Mouse (Mus musculus) midbrain, embryonic 16.5 days (tissue): Measurements from ENCODE around the gene Hsf5. TPM values are rescaled to one million over a fixed set of nuclear protein-coding genes. Genes with fewer than 3 reads are reported as not detected.

Source experiments
- ATAC-seq: fragments of 200-750 bp; cut with Nextera tagmentation; 2 replicates; pipeline ENCODE4 v1.8.0; 2017; ENCODE audit warnings: moderate TSS enrichment
- H3K27ac ChIP-seq: fragments of 300-500 bp; sonication (generic); 2 replicates; pipeline ENCODE4 v1.5.1; 2014; ENCODE audit warnings: mild to moderate bottlenecking, low read length, mixed read lengths
- H3K27me3 ChIP-seq: fragments of 300-500 bp; sonication (generic); 2 replicates; pipeline ENCODE4 v1.6.1; 2014; ENCODE audit warnings: low read depth, low read length, mixed read lengths; ENCODE audit not compliant: control insufficient read depth, insufficient read depth
- H3K36me3 ChIP-seq: fragments of 300-500 bp; sonication (generic); 2 replicates; pipeline ENCODE4 v1.6.1; 2014; ENCODE audit warnings: mild to moderate bottlenecking, low read length, moderate library complexity, mixed read lengths; ENCODE audit not compliant: control insufficient read depth, insufficient read depth
- H3K4me1 ChIP-seq: fragments of 300-500 bp; sonication (generic); 2 replicates; pipeline ENCODE4 v1.6.1; 2014; ENCODE audit warnings: mild to moderate bottlenecking, low read length, mixed read lengths; ENCODE audit not compliant: control insufficient read depth, insufficient read depth
- H3K4me2 ChIP-seq: fragments of 300-500 bp; sonication (generic); 2 replicates; pipeline ENCODE4 v1.6.1; 2014; ENCODE audit warnings: mild to moderate bottlenecking, low read length, mixed read lengths
- H3K4me3 ChIP-seq: fragments of 300-500 bp; sonication (generic); 2 replicates; pipeline ENCODE4 v1.5.1; 2014; ENCODE audit warnings: low read depth, mild to moderate bottlenecking, low read length, moderate library complexity, mixed read lengths
- H3K9ac ChIP-seq: fragments of 300-500 bp; sonication (generic); 2 replicates; pipeline ENCODE4 v1.6.1; 2014; ENCODE audit warnings: low read depth, low read length, mixed read lengths
- H3K9me3 ChIP-seq: fragments of 300-500 bp; sonication (generic); replicated peaks from 2 replicates; pipeline ENCODE4 v1.6.1; 2014; ENCODE audit warnings: mild to moderate bottlenecking, low read length, mixed read lengths; ENCODE audit not compliant: control insufficient read depth, poor library complexity, severe bottlenecking
- WGBS: fragments of 180-500 bp; shearing (Covaris S2); extraction: QIAGEN DNeasy Blood & Tissue Kit; methylation state at CpG from one replicate; pipeline ENCODE4 v1.1.7; 2014; 5-methylcytosine and 5-hydroxymethylcytosine counted together
- polyA plus RNA-seq: library from polyadenylated mRNA; unstranded; fragments of >200 nt; fragmentation: Nextera tagmentation; extraction: Ambion mirVana; gene quantifications from 2 replicates; pipeline ENCODE4 v1.2.1, GENCODE M21; 2015

The Hsf5 gene
- polyA plus RNA-seq, 1 experiment from 2014 or later, result 0.39 TPM

DNA sequence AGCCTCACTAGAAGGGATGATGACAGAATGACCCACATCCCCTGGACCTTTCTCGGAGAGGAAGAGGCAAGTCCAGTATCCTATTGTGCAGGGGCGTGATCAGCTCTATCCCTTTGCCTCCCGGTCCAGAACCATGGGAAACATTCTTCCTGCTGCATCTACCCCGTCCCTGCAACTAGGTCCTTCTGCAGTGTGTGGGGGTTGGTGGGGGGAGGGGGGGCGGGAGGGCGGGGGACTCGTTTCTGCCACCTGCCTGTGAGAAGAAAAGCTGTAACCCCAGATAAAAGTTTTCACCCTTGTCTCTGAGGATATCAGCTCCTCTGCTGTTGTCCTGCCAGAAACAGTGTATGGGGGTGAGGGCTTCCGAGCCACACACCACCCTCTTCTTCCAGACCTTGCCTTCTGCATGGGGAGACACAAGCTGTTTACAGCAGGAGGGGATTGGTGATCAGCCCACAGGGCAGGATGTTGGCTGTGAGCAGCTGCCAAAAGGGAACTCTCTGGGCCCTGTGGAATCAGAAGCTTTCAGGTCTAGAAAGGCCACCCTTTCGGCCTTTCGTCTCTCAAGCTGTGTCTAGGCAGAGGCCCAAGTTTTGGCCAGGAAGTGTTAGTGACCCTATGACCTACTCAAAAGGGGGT is 37.9 kb upstream of the Hsf5 start:
- peak; percentile 68 for ATAC-seq
- 16% methylated on average over 10 of the region's 10 CpGs for WGBS

DNA sequence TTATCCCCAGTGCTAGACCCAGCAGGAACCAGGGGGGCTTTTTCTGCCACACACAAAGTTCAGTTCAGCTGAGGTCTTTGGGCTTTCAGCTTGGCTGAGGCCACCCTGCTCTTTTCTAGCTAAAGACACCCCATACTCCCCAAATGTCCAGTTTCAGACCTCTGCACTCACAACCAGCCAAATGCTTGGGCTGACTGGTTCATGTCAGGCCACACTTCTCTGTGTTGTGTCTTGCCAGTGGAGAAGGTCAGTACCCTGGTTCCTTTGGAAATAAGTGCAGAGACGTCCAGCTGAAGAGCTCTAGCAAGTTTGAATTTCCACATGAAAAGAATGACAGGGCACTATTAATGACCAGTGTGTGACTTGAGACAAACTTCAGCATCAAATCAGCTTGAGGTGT is 37.3 kb upstream of the Hsf5 start:
- no peaks in the 10 kb centered on the region for H3K36me3 ChIP-seq
- no peaks in the 10 kb centered on the region for H3K27me3 ChIP-seq
- WGBS, result 15% methylated on average over 1 of the region's 1 CpGs
- no peak overlapping the region for H3K4me3 ChIP-seq
- H3K9me3 ChIP-seq, result no peaks in the 10 kb centered on the region
- H3K9ac ChIP-seq, result no peak overlapping the region
- H3K27ac ChIP-seq, result 0 out of 2 replicates have a peak overlapping the region, but pooled peaks have one; percentile 7
- peaks cover 12% of the 10 kb centered on the region for H3K4me1 ChIP-seq
- H3K4me2 ChIP-seq, result no peak overlapping the region
- ATAC-seq, result no peak

More for the DNA sequence above, 37.9 kb upstream of the Hsf5 start:
- peak overlapping the region; percentile 86 for H3K9ac ChIP-seq
- H3K4me3 ChIP-seq, result peak overlapping the region; percentile 70
- peaks cover 12% of the 10 kb centered on the region for H3K4me1 ChIP-seq
- H3K27ac ChIP-seq, result peak overlapping the region; percentile 67
- no peaks in the 10 kb centered on the region for H3K9me3 ChIP-seq
- H3K4me2 ChIP-seq, result peak overlapping the region; percentile 96
- no peaks in the 10 kb centered on the region for H3K27me3 ChIP-seq
- no peaks in the 10 kb centered on the region for H3K36me3 ChIP-seq

DNA sequence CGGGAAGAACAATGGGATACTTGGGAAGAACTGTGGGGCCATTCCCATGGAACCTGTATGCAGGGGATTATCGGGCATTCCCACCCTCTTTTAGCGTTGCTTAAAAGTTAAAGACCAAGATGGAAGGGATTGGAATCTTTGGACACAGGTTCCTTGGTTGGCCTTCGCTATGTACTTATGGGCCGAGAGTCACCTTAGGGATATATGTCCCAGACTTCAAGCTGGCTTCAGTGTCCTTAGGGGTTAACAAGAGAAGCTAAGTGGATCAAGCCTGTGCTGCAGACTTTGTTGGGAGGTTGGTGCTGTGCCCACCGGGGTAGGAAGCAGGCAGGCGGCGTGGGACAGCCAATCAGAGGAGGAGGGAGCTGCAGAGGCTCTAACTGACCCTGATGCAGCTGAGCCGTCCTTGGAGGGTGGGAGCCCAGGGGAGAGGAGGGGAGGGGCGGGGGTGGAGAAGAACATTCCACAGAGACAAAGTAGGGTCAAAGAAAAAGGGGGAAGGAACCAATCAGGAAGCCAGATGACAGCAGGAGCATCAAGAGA is 36.4 kb upstream of the Hsf5 start:
- Histone ChIP-seq H3K9ac (no peak overlapping the region), H3K27me3 (no peaks in the 10 kb centered on the region), H3K4me2 (no peak overlapping the region), H3K4me1 (peaks cover 12% of the 10 kb centered on the region), H3K36me3 (no peaks in the 10 kb centered on the region), H3K9me3 (no peaks in the 10 kb centered on the region), H3K27ac (no peak overlapping the region), H3K4me3 (no peak overlapping the region)
- no peak for ATAC-seq
- 43% methylated on average over 9 of the region's 10 CpGs for WGBS

DNA sequence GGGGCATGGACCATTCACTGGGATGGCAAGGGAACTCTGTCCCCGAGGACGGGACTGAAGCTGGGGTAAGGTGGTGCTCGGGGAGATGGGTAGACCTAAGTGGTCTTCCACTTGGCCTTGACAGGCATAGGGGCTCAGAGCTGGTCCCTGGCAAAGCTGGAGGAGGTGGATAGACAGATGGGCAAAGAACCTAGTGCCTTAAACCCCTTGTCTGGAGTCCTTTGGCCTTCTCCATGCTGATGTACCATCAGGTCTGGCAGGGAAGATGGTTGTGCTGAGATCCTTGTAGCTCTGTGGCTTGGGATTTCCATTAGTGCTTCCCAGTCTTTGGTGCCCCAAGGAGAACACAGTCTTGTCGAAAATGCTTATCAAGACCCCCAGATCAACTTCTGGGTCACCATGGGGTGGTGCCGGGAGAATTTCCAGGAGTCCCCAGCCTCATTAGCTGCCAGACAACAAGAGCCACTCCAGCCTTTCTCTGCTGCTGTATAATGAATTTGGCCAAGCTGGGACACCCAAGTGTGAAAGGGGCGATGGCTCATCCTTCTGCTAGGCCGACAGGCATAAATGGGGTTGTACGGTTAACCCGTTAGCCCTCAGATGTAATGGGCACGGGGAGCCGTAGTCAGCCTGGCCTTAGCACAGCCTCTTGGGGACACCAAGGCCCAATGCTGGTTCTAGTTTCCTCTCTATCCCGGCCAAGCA is 35.7 kb upstream of the Hsf5 start:
- WGBS, result 90% methylated on average over 12 of the region's 12 CpGs
- H3K27ac ChIP-seq, result no peak overlapping the region
- no peak for ATAC-seq
- H3K4me3 ChIP-seq, result no peak overlapping the region
- no peaks in the 10 kb centered on the region for H3K9me3 ChIP-seq
- no peaks in the 10 kb centered on the region for H3K36me3 ChIP-seq
- peaks cover 12% of the 10 kb centered on the region for H3K4me1 ChIP-seq
- no peak overlapping the region for H3K9ac ChIP-seq
- no peak overlapping the region for H3K4me2 ChIP-seq
- H3K27me3 ChIP-seq, result no peaks in the 10 kb centered on the region

DNA sequence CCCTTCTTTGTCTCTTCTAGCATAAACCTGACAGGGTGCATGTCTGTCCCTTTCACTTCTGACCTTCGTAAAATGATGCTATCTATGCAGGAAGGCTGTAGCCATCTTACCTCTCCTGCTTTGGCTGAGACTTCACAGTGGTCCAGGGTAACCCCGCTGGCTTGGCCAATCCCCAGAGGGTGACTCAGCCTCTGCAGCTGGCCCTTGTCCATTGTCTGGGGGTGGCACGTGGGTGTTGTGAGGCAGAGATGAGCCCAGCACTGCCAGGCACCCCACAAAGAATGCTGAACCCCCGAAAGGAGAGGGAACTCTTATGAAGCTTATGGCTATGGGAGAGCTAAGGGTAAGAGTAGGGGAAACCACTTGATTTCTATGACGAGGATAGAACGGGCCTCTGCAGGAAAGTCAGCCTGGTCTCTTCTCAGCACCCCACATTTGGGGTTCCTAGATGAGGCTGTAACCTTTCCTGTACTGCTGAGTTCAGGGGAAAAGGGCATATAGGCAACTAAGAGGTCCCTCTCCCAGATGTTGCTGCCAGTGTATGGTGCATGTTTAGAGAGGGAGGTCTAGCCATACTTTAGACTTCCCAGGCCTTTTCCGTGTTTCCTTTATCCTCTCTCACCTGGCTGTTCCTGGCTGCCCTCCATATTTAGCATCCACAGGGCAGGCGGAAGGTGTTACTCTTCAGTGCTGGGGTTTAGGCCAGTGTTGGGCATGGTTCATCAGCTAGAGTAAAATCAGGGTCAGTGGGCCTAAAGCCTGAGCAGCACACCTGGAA is 34.8 kb upstream of the Hsf5 start:
- no peak overlapping the region for H3K4me2 ChIP-seq
- no peak overlapping the region for H3K9ac ChIP-seq
- no peaks in the 10 kb centered on the region for H3K9me3 ChIP-seq
- H3K4me3 ChIP-seq, result no peak overlapping the region
- peaks cover 12% of the 10 kb centered on the region for H3K4me1 ChIP-seq
- WGBS, result 87% methylated on average over 8 of the region's 8 CpGs
- no peak overlapping the region for H3K27ac ChIP-seq
- no peak for ATAC-seq
- no peaks in the 10 kb centered on the region for H3K27me3 ChIP-seq
- no peaks in the 10 kb centered on the region for H3K36me3 ChIP-seq

DNA sequence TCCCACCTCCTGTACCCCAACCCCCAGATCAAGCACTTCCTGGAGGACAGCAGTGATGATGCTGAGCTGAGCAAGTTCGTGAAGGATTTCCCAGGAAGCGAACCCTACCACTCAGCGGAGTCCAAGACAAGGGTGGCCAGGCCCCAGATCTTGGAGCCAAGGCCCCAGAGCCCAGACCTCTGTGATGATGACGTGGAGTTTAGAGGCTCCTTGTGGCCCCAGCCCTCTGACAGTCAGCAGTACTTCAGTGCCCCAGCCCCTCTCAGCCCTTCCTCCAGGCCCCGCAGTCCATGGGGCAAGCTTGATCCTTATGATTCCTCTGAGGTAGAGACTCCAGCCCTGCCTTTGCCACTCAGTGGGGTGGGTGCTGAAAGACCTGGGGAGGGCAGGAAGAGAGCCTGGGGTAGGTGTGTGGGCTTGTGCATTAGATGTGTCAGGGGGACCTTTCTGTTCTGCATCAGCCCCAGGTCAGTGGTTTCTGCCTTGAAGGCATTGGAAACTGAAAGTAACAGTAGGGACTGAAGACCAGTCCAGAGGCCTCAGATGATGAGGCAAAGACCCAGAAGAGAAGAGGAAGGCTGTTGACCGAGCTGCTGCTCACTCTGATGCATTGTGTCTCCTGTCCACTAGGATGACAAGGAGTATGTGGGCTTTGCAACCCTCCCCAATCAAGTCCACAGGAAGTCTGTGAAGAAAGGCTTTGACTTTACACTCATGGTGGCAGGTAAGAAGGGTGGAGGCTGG is 33.5 kb upstream of the Hsf5 start:
- Histone ChIP-seq H3K9ac (no peak overlapping the region), H3K4me1 (peaks cover 3% of the 10 kb centered on the region; the same call in 1 of the 2 replicates), H3K36me3 (no peaks in the 10 kb centered on the region), H3K9me3 (no peaks in the 10 kb centered on the region), H3K4me3 (no peak overlapping the region), H3K4me2 (no peak overlapping the region), H3K27me3 (no peaks in the 10 kb centered on the region), H3K27ac (no peak overlapping the region)
- 86% methylated on average over 6 of the region's 6 CpGs for WGBS
- ATAC-seq, result no peak

DNA sequence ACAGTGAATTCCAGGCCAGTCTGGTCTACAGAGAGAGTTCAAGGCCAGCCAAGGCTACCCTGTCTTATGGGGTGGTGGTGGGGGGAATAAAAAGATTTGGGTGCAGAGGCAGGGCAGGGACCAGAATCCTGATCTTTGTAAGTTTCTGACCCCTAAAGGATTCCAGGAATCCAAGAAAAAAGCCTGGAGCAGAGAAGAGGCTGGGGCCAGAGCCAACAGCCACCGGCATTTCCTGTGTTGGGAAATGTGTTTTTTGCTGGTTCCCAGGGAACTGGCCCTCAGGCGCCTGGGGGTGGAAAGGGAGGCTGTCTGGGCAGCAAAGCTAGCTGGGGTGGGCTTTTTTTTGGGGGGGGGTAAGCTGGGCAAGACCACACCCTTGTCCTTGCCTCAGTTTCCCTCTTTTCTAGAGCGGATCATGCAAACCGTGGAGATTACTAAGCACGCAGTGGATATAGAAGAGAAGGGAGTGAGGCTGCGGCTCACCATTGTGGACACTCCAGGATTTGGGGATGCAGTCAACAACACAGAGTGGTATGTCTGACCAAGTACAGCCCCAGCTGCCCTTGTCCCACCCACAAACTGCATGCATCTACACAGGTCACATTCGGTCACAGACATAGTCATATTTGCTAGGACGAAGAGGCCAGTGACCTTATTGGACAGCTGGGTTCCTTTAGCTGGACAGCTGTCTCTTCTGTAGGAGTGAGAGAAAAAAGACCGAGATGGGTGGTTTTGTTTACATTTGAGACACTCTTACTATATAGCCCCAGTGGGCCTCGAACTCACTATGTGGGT is 32.1 kb upstream of the Hsf5 start:
- Histone ChIP-seq H3K9me3 (no peaks in the 10 kb centered on the region), H3K27ac (no peak overlapping the region), H3K4me2 (no peak overlapping the region), H3K4me3 (no peak overlapping the region), H3K9ac (no peak overlapping the region), H3K27me3 (no peaks in the 10 kb centered on the region), H3K4me1 (peaks cover 2% of the 10 kb centered on the region; the same call in 1 of the 2 replicates), H3K36me3 (no peaks in the 10 kb centered on the region)
- 86% methylated on average over 10 of the region's 10 CpGs for WGBS
- ATAC-seq, result no peak
